Mouse (Mus musculus) brain, adult 2 months (tissue): Measurements from ENCODE around the gene Fam217a.
"Not testable (repeated sequence)": the region's sequence is repeated elsewhere in the genome, so short reads cannot be mapped to it uniquely, and the experiment has no call there.

Experiments
- DNase-seq: peaks from one replicate; pipeline ENCODE4 v3.0.0; 2011; ENCODE audit warnings: low read depth, low spot score

Fam217a gene

DNA sequence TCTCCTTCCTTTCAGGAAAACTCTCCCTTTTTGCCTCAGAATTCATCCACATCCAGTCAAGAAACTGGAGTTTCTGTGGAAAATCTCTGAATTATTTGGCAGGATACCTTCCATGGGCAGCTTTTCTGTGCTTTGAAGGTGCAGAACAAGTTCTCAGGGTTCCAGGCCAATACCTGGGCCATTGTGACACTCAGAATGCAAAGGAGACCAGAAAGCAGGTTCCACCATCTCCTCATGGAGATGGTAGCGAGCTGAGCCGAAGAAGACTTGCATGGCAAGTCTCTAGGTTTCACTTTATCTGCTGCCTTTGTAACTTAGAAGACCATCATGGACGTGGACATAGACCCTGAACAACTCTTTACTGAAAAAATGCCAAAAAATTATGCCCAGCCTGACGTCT, at the start of gene Fam217a, which contains the start of gene 4933417A18Rik:
Gene Fam217a, minus strand, starts transcription at position 101 of the 400 bp plus-strand sequence.
Gene 4933417A18Rik, plus strand, starts transcription at position 200 of the 400 bp plus-strand sequence.
- DNase-seq: no peak

GRCm38 (mm10) chr13:34973770-34974169, 49.7 kb upstream of the Fam217a start:
- DNase-seq: no peak

GRCm38 (mm10) chr13:34973149-34973548, 49.0 kb upstream of the Fam217a start:
- DNase-seq: peak; percentile 52

DNA sequence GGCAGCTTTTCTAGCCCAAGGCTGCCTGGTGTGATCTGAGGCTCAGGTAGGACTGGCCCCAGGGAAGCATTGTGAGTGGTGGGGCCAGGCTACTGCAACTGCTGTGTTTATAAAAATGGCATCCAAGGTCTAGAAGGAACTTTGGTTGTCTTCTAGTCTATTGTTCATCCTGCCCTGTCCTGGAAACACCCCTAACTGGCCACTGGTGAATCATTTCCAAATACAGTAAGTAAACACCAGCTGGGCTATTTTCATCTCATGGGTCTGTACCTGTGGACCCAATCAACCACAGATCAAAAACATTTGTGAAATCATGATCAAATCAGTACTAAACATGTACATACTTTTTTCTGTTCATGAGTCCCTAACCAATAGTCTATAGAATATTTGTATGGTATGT, 48.3 kb upstream of the Fam217a start:
- not testable (repeated sequence) for DNase-seq

GRCm38 (mm10) chr13:34965647-34966046, 41.5 kb upstream of the Fam217a start:
- DNase-seq: not testable (repeated sequence)

DNA sequence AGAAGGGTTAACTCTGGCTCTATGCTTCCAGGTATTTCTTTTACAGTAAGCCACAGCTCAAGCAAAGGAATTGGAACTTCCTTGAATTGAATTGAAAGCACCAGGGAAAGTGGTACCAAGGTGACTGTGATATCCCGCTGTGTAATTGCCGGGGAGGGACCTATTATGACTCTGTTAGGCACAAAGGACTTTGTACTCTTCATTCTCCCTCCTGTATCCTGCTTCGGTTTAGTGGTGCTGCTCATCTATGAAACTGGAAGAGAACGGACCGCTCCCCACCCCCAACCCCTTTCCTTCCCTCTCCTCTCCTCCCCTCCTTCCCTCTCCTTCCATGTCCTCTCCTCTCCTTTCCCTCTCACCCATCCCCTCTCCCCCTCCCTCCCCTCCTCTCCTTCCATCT, 40.8 kb upstream of the Fam217a start:
- no peak for DNase-seq

- DNase-seq: no peak
Observed at GRCm38 (mm10) chr13:34964419-34964818, 40.3 kb upstream of the Fam217a start.

GRCm38 (mm10) chr13:34963511-34964397, 39.6 kb upstream of the Fam217a start, which contains the start of gene Eci3:
Gene Eci3, minus strand, starts transcription at chr13:34963810.
- DNase-seq: peak; percentile 8

DNA sequence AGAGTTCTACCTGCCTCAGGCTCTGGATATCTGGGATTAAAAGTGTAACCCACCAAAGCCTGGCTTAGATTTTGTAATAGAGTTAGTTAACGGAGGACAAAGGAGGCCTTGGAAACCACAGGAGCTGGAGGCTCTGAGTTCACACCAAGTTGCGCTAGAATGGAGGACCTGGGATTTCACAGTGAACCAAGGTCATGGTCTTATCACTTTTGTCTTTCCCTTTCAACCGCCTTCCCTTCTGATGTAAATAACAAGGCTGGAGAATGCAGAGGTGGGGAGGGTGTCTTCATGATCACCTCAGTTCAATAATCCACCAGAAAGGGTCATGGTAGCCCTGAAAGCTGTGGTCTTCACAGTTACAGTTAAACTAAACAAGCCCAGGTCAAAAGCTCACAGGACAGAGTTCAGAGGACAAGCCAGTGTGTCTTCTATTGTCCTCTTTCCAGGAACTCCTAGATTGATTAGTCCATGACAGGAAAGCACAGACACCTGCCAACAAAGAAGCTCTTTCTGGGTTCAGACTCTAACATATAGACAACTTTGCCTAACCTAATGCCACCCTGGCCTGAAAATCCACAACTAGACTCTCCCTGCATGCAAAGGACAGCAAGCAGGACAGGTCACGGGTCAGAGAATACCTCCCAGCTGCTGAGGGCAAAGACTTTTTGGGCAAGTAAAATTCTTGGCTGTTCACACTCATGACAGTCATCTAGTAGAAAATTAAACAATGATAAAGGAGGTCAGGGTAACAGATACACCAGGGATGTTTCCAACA, 37.1 kb upstream of the Fam217a start:
- DNase-seq: no peak

DNA sequence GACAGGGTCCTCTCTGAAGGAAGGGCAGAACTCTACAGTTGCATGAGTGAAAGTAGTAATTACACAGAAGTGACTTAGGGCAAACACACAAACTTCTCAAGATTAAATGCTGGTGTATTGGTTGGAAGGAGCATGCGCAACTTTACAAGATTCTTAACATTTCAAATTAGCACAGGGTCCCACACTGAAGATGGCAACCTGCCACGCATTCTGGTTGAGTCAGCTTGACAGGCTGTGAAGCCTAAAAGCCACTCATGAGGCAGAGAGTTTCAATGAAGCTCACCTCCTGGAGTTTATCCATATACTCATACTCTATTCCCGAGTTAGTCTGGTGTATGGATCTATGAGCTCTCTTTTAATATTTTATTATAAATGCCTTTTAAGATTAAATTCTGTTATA, 34.0 kb upstream of the Fam217a start:
- DNase-seq: not testable (repeated sequence)

DNA sequence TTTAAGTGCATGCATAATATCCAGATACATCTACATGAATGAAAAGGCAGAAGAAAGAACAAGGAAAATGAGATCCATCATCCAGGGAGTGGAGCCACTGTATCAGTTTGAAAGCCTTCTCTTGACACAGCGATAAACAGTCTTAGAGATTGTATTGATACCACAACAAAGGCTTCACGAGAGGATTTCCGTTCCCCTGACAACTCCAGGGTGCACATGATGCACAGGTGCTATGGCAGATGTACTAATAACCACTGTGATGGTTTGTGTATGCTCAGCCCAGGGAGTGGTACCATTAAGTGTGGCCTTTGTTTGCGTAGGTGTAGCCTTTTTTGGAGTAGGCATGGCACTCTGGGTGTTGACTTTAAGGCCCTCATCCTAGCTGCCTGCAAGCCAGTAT, 32.8 kb upstream of the Fam217a start:
- DNase-seq: no peak

GRCm38 (mm10) chr13:34951437-34951836, 27.3 kb upstream of the Fam217a start:
- not testable (repeated sequence) for DNase-seq

DNA sequence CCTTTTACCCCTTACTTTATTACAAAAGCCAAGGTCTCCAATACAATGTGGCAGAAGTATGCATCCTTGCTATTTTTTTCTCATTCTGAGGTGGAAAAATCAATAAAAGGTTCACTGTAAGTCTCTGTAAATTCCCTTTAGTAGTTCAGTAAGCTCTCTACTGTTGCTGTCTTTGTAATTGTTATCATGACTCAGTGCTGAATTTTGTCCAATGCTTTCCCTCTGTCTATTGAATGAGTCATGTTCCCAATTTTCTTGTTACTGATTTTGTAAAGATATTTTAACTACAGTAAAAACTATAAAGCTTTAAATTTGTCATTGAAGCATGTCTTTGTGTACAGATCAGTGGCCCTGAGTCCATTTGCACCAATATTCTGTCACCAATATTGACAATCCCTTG, 18.3 kb upstream of the Fam217a start:
- DNase-seq: peak; percentile 65

GRCm38 (mm10) chr13:34934931-34935644, 11.0 kb upstream of the Fam217a start:
- peak; percentile 34 for DNase-seq

GRCm38 (mm10) chr13:34916520-34917167, 7.5 kb downstream of the Fam217a start:
- no peak for DNase-seq

- no peak for DNase-seq
Observed at GRCm38 (mm10) chr13:34914614-34915013, 9.5 kb downstream of the Fam217a start.

- DNase-seq: no peak
Observed at GRCm38 (mm10) chr13:34892871-34893270, 31.2 kb downstream of the Fam217a start.

DNA sequence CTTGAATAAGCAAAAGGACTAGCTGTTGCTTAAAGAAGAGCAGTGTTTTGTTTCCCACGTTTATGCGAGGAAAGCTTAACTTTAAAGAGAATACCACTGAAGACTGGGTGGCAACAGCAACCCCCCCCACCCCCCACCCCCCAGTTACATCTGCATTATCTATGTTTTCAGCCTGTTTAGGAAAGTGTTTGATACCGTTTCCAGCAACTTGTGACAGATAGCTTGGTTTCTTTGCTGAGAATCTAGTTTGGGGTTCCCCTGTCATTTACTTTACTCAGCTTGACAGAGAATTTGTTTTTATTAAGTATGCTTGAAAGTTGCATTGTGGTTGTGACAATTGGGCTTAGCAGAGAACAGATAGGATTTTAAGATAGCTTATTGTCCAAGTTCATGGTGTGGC, 47.6 kb downstream of the Fam217a start:
- DNase-seq: no peak

DNA sequence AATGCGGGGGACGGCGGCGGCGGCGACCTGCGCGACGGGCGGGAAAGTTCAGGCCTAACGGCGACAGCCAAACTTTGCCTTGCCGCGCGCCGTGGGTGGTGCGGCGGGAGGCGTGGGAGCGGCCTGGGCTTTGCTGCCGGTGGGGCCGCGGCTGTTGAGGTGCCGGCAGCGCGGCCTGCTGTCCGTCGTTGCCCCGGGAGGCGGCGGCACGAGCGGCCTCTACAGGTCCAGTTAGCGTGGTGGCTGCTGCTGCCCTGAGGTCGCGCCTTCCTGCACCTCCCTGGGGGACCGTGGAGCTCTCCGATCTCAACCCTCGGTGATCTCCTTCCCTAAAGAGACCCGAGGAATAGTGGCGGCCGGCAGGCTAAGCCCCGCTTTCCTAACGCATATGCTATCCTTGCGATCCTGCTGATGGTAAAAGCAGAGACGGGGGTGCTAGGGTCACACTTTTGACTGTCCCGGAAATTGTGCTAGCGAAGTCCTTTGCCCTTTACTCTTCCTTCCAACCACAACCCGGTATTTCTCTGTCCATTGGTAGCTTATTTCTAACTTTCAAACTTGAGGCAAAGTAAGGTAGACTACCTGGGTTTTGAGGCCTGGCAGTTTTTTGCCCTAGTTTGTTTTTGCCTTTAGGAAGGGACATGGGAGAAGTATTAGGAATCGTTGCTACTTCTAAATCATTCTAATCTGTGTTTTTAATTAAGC, 48.2 kb downstream of the Fam217a start:
- peak; percentile 57 for DNase-seq

DNA sequence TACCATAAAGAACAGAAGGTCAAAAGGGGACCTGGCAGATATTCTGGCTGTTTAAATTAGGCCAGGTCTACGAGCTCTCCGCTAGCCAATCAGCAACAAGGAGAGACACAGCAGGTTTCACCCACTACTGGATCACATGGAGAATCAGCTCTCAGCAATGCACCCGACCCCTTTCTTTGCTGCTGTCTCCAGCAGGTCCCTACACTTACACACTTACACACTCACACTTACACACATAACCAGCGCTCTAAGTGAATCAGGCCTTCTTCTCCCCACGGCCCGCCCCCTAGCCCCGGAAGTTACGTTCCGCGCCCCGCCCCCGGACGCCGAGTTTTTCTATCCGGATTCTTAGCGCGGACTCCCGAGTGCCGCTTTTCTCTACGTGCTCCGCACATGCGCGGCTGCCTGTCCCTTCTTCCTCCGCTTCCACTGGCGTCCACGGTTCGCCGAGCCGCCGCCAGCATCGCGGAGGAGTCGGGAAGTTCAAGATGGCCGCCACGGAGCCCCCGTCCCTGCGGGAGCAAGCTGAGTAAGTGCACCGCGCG, 48.9 kb downstream of the Fam217a start, which contains the start of gene Prpf4b:
Gene Prpf4b, plus strand, starts transcription at position 137 of the 545 bp plus-strand sequence.
- peak; percentile 97 for DNase-seq
